Mouse (Mus musculus) myocyte (in vitro differentiated cells): ENCODE results near the gene Adcy4. TPM values are rescaled to one million over a fixed set of nuclear protein-coding genes. Genes with fewer than 3 reads are reported as not detected.

Experiments
- H3K27me3 ChIP-seq: one replicate; pipeline ENCODE4 v1.6.1; 2011; ENCODE audit not compliant: control insufficient read depth, insufficient read depth, insufficient read length
- H3K36me3 ChIP-seq: one replicate; pipeline ENCODE4 v1.6.1; 2011; ENCODE audit not compliant: control insufficient read depth, insufficient read depth
- H3K4me2 ChIP-seq: one replicate; pipeline ENCODE4 v1.6.1; 2011; ENCODE audit warnings: low read depth, control low read depth
- H3K4me3 ChIP-seq: one replicate; pipeline ENCODE4 v1.5.1; 2011; ENCODE audit warnings: mild to moderate bottlenecking, control low read depth, moderate library complexity
- H3K79me2 ChIP-seq: one replicate; pipeline ENCODE4 v1.6.1; 2011; ENCODE audit not compliant: control insufficient read depth, insufficient read depth
- H3ac ChIP-seq: one replicate; pipeline ENCODE4 v1.6.1; 2011; ENCODE audit not compliant: control insufficient read depth, insufficient read length
- CEBPB ChIP-seq: IDR thresholded peaks from 2 replicates; pipeline ENCODE4 v1.6.1; 2011; ENCODE audit warnings: mild to moderate bottlenecking, moderate library complexity; ENCODE audit not compliant: poor library complexity, insufficient read depth, severe bottlenecking
- E2F4 ChIP-seq: IDR thresholded peaks from one replicate; pipeline ENCODE4 v1.6.1; 2011; ENCODE audit warnings: mild to moderate bottlenecking, control low read depth, moderate library complexity; ENCODE audit not compliant: insufficient read depth
- MAX ChIP-seq: IDR thresholded peaks from one replicate; pipeline ENCODE4 v1.6.1; 2011; ENCODE audit warnings: low read depth, mild to moderate bottlenecking, control low read depth
- MYOD1 ChIP-seq, 3 experiments: IDR thresholded peaks; one replicate each; pipeline ENCODE4 v1.6.1; 2011; ENCODE audit warnings: control low read depth in 2 of 3, low read depth in 2 of 3, mild to moderate bottlenecking in 2 of 3, moderate library complexity in 1 of 3; ENCODE audit not compliant: insufficient read length in 2 of 3, control insufficient read depth in 1 of 3
- MYOG ChIP-seq, 3 experiments: IDR thresholded peaks; one replicate each; pipeline ENCODE4 v1.6.1; 2011; ENCODE audit warnings: control low read depth in 2 of 3, low read depth in 2 of 3, mild to moderate bottlenecking in 2 of 3; ENCODE audit not compliant: insufficient read length in 2 of 3, control insufficient read depth in 1 of 3, insufficient read depth in 1 of 3
- POLR2A ChIP-seq: IDR thresholded peaks from one replicate; pipeline ENCODE4 v1.6.1; 2011; ENCODE audit warnings: low read depth, mild to moderate bottlenecking, control low read depth, moderate library complexity; ENCODE audit not compliant: insufficient read length
- POLR2AphosphoS2 ChIP-seq: IDR thresholded peaks from one replicate; pipeline ENCODE4 v1.6.1; 2011; ENCODE audit warnings: low read depth, control low read depth; ENCODE audit not compliant: insufficient read length
- REST ChIP-seq: IDR thresholded peaks from one replicate; pipeline ENCODE4 v1.6.1; 2011; ENCODE audit warnings: mild to moderate bottlenecking, control low read depth, moderate library complexity; ENCODE audit not compliant: insufficient read depth, insufficient read length
- SRF ChIP-seq: IDR thresholded peaks from one replicate; pipeline ENCODE4 v1.6.1; 2011; ENCODE audit warnings: low read depth; ENCODE audit not compliant: control insufficient read depth, insufficient read length
- TCF12 ChIP-seq: IDR thresholded peaks from one replicate; pipeline ENCODE4 v1.6.1; 2011; ENCODE audit warnings: mild to moderate bottlenecking, control low read depth; ENCODE audit not compliant: poor library complexity, insufficient read depth, severe bottlenecking
- TCF3 ChIP-seq: IDR thresholded peaks from one replicate; pipeline ENCODE4 v1.6.1; 2011; ENCODE audit warnings: low read depth, control low read depth; ENCODE audit not compliant: insufficient read length
- USF1 ChIP-seq: IDR thresholded peaks from one replicate; pipeline ENCODE4 v1.6.1; 2011; ENCODE audit warnings: low read depth, mild to moderate bottlenecking, control low read depth, moderate library complexity
- polyA plus RNA-seq: library from polyadenylated mRNA; unstranded; fragments of >200 nt; fragmentation: generic; extraction: Trizol; gene quantifications from one replicate; pipeline ENCODE4 v1.2.1, GENCODE M21; 2012; ENCODE audit warnings: missing spikeins

Gene Adcy4
- polyA plus RNA-seq, 1 experiment, result 0.06 TPM

DNA sequence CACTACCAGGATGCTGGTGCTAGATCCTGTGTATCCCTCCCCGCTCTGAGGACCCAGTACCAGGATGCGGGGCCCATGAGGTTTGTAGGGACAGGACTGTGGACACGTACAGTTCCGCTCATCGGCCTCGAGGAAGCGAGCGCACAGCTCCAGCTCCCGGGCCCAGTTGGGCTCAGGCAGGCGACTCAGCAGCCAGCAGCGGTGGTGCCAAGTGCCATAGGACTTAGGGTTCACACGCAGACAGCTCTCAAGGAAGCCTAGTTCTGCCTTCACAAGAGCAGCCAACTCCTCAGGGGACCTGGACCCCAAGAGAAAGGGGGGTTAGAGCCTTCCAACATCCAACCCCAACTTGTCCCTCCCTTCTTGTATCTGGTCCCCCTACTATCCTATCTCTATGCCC lies 63.2 kb downstream of the Adcy4 start:
- H3ac ChIP-seq, result no peak overlapping the region
- H3K4me2 ChIP-seq, result no peak overlapping the region
- no peaks in the 10 kb centered on the region for H3K36me3 ChIP-seq
- no peaks in the 10 kb centered on the region for H3K27me3 ChIP-seq
- no peaks in the 10 kb centered on the region for H3K79me2 ChIP-seq
- peak overlapping the region; percentile 44 for H3K4me3 ChIP-seq
- TF ChIP-seq CEBPB (no peak), POLR2A (no peak), POLR2AphosphoS2 (no peak), TCF3 (no peak), TCF12 (no peak), MAX (no peak), MYOG (IDR thresholded peaks at IDR 0.05; ENCODE audit: control insufficient read depth in 1 of 3, insufficient read depth in 1 of 3, insufficient read length in 2 of 3, low read depth in 2 of 3) (no peak), USF1 (no peak), REST (no peak), MYOD1 (IDR thresholded peaks at IDR 0.05; ENCODE audit: control insufficient read depth in 1 of 3, insufficient read length in 2 of 3, low read depth in 2 of 3) (no peak), SRF (no peak), E2F4 (no peak)

- no peaks in the 10 kb centered on the region for H3K27me3 ChIP-seq
- TF ChIP-seq TCF12 (no peak), REST (no peak), MAX (no peak), POLR2A (no peak), TCF3 (no peak), CEBPB (no peak), E2F4 (no peak), USF1 (no peak), SRF (no peak)
- no peak overlapping the region for H3K4me3 ChIP-seq
- no peak overlapping the region for H3K4me2 ChIP-seq
- no peaks in the 10 kb centered on the region for H3K79me2 ChIP-seq
- H3K36me3 ChIP-seq, result no peaks in the 10 kb centered on the region
- no peak overlapping the region for H3ac ChIP-seq
Measured at GRCm38 (mm10) chr14:55719737-55720136, 64.2 kb downstream of the Adcy4 start.

Other genes with a start within 250 kb of the Adcy4 start
- gene Pck2, start 243.8 kb downstream of the Adcy4 start, polyA plus RNA-seq, result 252 TPM
- 38.7 TPM for gene Dcaf11, start 224.1 kb downstream of the Adcy4 start, polyA plus RNA-seq
- gene A730061H03Rik, start 223.7 kb downstream of the Adcy4 start, polyA plus RNA-seq, result 0.48 TPM
- gene Fitm1, start 208.5 kb downstream of the Adcy4 start, polyA plus RNA-seq, result 12.8 TPM
- 81.7 TPM for gene Psme1, start 206.0 kb downstream of the Adcy4 start, polyA plus RNA-seq
- gene Emc9, start 198.8 kb downstream of the Adcy4 start, polyA plus RNA-seq, result 18.5 TPM
- 139 TPM for gene Psme2, start 193.0 kb downstream of the Adcy4 start, polyA plus RNA-seq
- gene Rnf31, start 192.4 kb downstream of the Adcy4 start, polyA plus RNA-seq, result 11.2 TPM
- gene Irf9, start 180.5 kb downstream of the Adcy4 start, polyA plus RNA-seq, result 4.0 TPM
- not detected for gene Rec8, start 166.1 kb downstream of the Adcy4 start, polyA plus RNA-seq
- gene Ipo4, start 148.1 kb downstream of the Adcy4 start, polyA plus RNA-seq, result 109 TPM
- 0.17 TPM for gene Gm49378, start 146.2 kb downstream of the Adcy4 start, polyA plus RNA-seq
- 57.9 TPM for gene Tm9sf1, start 140.3 kb downstream of the Adcy4 start, polyA plus RNA-seq
- 0.18 TPM for gene Tssk4, start 133.9 kb downstream of the Adcy4 start, polyA plus RNA-seq
- 21.3 TPM for gene Mdp1, start 123.6 kb downstream of the Adcy4 start, polyA plus RNA-seq
- 11.9 TPM for gene Gmpr2, start 112.2 kb downstream of the Adcy4 start, polyA plus RNA-seq
- gene Nedd8, start 112.0 kb downstream of the Adcy4 start, polyA plus RNA-seq, result 361 TPM
- 12.0 TPM for gene Tinf2, start 102.3 kb downstream of the Adcy4 start, polyA plus RNA-seq
- 0.06 TPM for gene Tgm1, start 70.2 kb downstream of the Adcy4 start, polyA plus RNA-seq
- 18.4 TPM for gene Rabggta, start 61.8 kb downstream of the Adcy4 start, polyA plus RNA-seq
- gene Dhrs1, start 38.4 kb downstream of the Adcy4 start, polyA plus RNA-seq, result 76.3 TPM
- 24.9 TPM for gene Nop9, start 38.4 kb downstream of the Adcy4 start, polyA plus RNA-seq
- gene Cideb, start 25.6 kb downstream of the Adcy4 start, polyA plus RNA-seq, result 0.17 TPM
- gene Ltb4r2, start 22.7 kb downstream of the Adcy4 start, polyA plus RNA-seq, result 0.01 TPM
- 0.04 TPM for gene Ltb4r1, start 18.1 kb downstream of the Adcy4 start, polyA plus RNA-seq
- 0.28 TPM for gene Ripk3, start 4.8 kb upstream of the Adcy4 start, polyA plus RNA-seq
- gene Nfatc4, start 39.0 kb upstream of the Adcy4 start, polyA plus RNA-seq, result 2.8 TPM
- 0.12 TPM for gene Nynrin, start 69.9 kb upstream of the Adcy4 start, polyA plus RNA-seq
- 0.28 TPM for gene Cbln3, start 100.3 kb upstream of the Adcy4 start, polyA plus RNA-seq
- 10.0 TPM for gene Khnyn, start 100.9 kb upstream of the Adcy4 start, polyA plus RNA-seq
- gene Sdr39u1, start 116.2 kb upstream of the Adcy4 start, polyA plus RNA-seq, result 2.4 TPM
- gene Cma1, start 160.6 kb upstream of the Adcy4 start, polyA plus RNA-seq, result 3.0 TPM
- gene Cma2, start 166.9 kb upstream of the Adcy4 start, polyA plus RNA-seq, result 0.05 TPM
- gene Mcpt1, start 233.9 kb upstream of the Adcy4 start, polyA plus RNA-seq, result 0.44 TPM
- not detected for gene Mcpt9, start 246.4 kb upstream of the Adcy4 start, polyA plus RNA-seq